Mouse (Mus musculus) embryonic facial prominence, embryonic 12.5 days (tissue): ENCODE measurements around the gene Cnrip1. TPM values are rescaled to one million over a fixed set of nuclear protein-coding genes. Genes with fewer than 3 reads are reported as not detected.
"Not testable (repeated sequence)": the region's sequence is repeated elsewhere in the genome, so short reads cannot be mapped to it uniquely, and the experiment has no call there.

Experiments used
- ATAC-seq: fragments of 200-750 bp; cut with Nextera tagmentation; 2 replicates; pipeline ENCODE4 v1.8.0; 2017; ENCODE audit not compliant: insufficient number of reproducible peaks, insufficient read depth, low FRiP score, low TSS enrichment
- H3K27ac ChIP-seq: fragments of 300-500 bp; sonication (generic); 2 replicates; pipeline ENCODE4 v1.5.1; 2016; ENCODE audit warnings: mild to moderate bottlenecking
- H3K27me3 ChIP-seq: fragments of 300-500 bp; sonication (generic); 2 replicates; pipeline ENCODE4 v1.6.1; 2016; ENCODE audit warnings: mild to moderate bottlenecking, moderate library complexity
- H3K36me3 ChIP-seq: fragments of 300-500 bp; sonication (generic); 2 replicates; pipeline ENCODE4 v1.6.1; 2016; ENCODE audit warnings: mild to moderate bottlenecking
- H3K4me1 ChIP-seq: fragments of 300-500 bp; sonication (generic); 2 replicates; pipeline ENCODE4 v1.6.1; 2016
- H3K4me2 ChIP-seq: fragments of 300-500 bp; sonication (generic); replicated peaks from 2 replicates; pipeline ENCODE4 v1.6.1; 2016; ENCODE audit warnings: mild to moderate bottlenecking, moderate library complexity
- H3K4me3 ChIP-seq: fragments of 300-500 bp; sonication (generic); 2 replicates; pipeline ENCODE4 v1.5.1; 2016; ENCODE audit warnings: mild to moderate bottlenecking
- H3K9ac ChIP-seq: fragments of 300-500 bp; sonication (generic); 2 replicates; pipeline ENCODE4 v1.6.1; 2016; ENCODE audit warnings: mild to moderate bottlenecking, moderate library complexity
- H3K9me3 ChIP-seq: fragments of 300-500 bp; sonication (generic); 2 replicates; pipeline ENCODE4 v1.6.1; 2016; ENCODE audit warnings: mild to moderate bottlenecking, moderate library complexity
- WGBS: fragments of 180-500 bp; shearing (Covaris S2); methylation state at CpG from one replicate; pipeline ENCODE4 v1.1.7; 2016; 5-methylcytosine and 5-hydroxymethylcytosine counted together
- polyA plus RNA-seq: library from polyadenylated mRNA; unstranded; fragments of >200 nt; fragmentation: Nextera tagmentation; extraction: Ambion mirVana; gene quantifications from 2 replicates; pipeline ENCODE4 v1.2.1, GENCODE M21; 2016

Cnrip1 gene
- 23.1 and 23.7 TPM in 2 replicates for polyA plus RNA-seq

- peak within 1 kb of the TSS; percentile 58 for H3K27ac ChIP-seq
- peaks cover 11% of the 10 kb centered on the region; the same call in 1 of the 2 replicates for H3K4me1 ChIP-seq
- H3K4me2 ChIP-seq, result peak within 1 kb of the TSS; percentile 86
- no peaks in the 10 kb centered on the region for H3K36me3 ChIP-seq
- ATAC-seq, result peak; percentile 84
- no peaks in the 10 kb centered on the region for H3K27me3 ChIP-seq
- under 1% methylated on average over 38 of the region's 38 CpGs for WGBS
- peak within 1 kb of the TSS; percentile 58 for H3K4me3 ChIP-seq
- H3K9ac ChIP-seq, result peak within 1 kb of the TSS; percentile 54
- H3K9me3 ChIP-seq, result no peaks in the 10 kb centered on the region
Measured at GRCm38 (mm10) chr11:17051545-17052475, at the start of gene Cnrip1, which contains the start of gene Plek. Cnrip1 (plus strand) TSS chr11:17051586. Plek (minus strand) TSS chr11:17052381.

GRCm38 (mm10) chr11:17002739-17003373 lies 48.5 kb upstream of the Cnrip1 start:
- Histone ChIP-seq H3K4me3 (no peak overlapping the region), H3K36me3 (no peaks in the 10 kb centered on the region), H3K27me3 (no peaks in the 10 kb centered on the region), H3K27ac (no peak overlapping the region), H3K9ac (no peak overlapping the region), H3K9me3 (no peaks in the 10 kb centered on the region), H3K4me2 (no peak overlapping the region), H3K4me1 (no peaks in the 10 kb centered on the region)
- WGBS, result 83% methylated on average over 7 of the region's 7 CpGs
- no peak for ATAC-seq

- WGBS, result 64% methylated on average over 3 of the region's 3 CpGs
- Histone ChIP-seq H3K9me3 (no peaks in the 10 kb centered on the region), H3K4me1 (no peaks in the 10 kb centered on the region), H3K9ac (no peak overlapping the region), H3K36me3 (no peaks in the 10 kb centered on the region), H3K4me2 (no peak overlapping the region), H3K27me3 (no peaks in the 10 kb centered on the region), H3K27ac (no peak overlapping the region), H3K4me3 (no peak overlapping the region)
- no peak for ATAC-seq
Measured at GRCm38 (mm10) chr11:17003757-17004156, 47.6 kb upstream of the Cnrip1 start.

- H3K36me3 ChIP-seq, result no peaks in the 10 kb centered on the region
- H3K9ac ChIP-seq, result no peak overlapping the region
- H3K4me1 ChIP-seq, result no peaks in the 10 kb centered on the region
- H3K4me2 ChIP-seq, result no peak overlapping the region
- H3K4me3 ChIP-seq, result no peak overlapping the region
- ATAC-seq, result no peak
- WGBS, result 73% methylated on average over 4 of the region's 4 CpGs
- H3K27me3 ChIP-seq, result no peaks in the 10 kb centered on the region
- no peaks in the 10 kb centered on the region for H3K9me3 ChIP-seq
- no peak overlapping the region for H3K27ac ChIP-seq
Measured at GRCm38 (mm10) chr11:17004899-17005846, 46.2 kb upstream of the Cnrip1 start.

- not testable (repeated sequence) for H3K9ac ChIP-seq, H3K9me3 ChIP-seq, H3K36me3 ChIP-seq, H3K4me1 ChIP-seq, H3K4me2 ChIP-seq, H3K27me3 ChIP-seq, H3K4me3 ChIP-seq, H3K27ac ChIP-seq, ATAC-seq
- WGBS, result 59% methylated on average over 3 of the region's 3 CpGs
Measured at GRCm38 (mm10) chr11:17006526-17006925, 44.9 kb upstream of the Cnrip1 start.

GRCm38 (mm10) chr11:17007517-17008173 lies 43.7 kb upstream of the Cnrip1 start:
- 86% methylated on average over 5 of the region's 5 CpGs for WGBS
- no peak overlapping the region for H3K9ac ChIP-seq
- H3K27ac ChIP-seq, result no peak overlapping the region

GRCm38 (mm10) chr11:17008498-17008941 lies 42.9 kb upstream of the Cnrip1 start:
- Histone ChIP-seq H3K9ac (no peak overlapping the region), H3K27me3 (no peaks in the 10 kb centered on the region), H3K4me2 (no peak overlapping the region), H3K4me3 (no peak overlapping the region), H3K4me1 (no peaks in the 10 kb centered on the region), H3K27ac (no peak overlapping the region), H3K36me3 (no peaks in the 10 kb centered on the region), H3K9me3 (no peaks in the 10 kb centered on the region)
- no peak for ATAC-seq
- WGBS, result 75% methylated on average over 7 of the region's 7 CpGs

More at GRCm38 (mm10) chr11:17007517-17008173, 43.7 kb upstream of the Cnrip1 start:
- no peaks in the 10 kb centered on the region for H3K9me3 ChIP-seq
- H3K36me3 ChIP-seq, result no peaks in the 10 kb centered on the region
- H3K4me1 ChIP-seq, result no peaks in the 10 kb centered on the region
- H3K4me2 ChIP-seq, result no peak overlapping the region
- no peak overlapping the region for H3K4me3 ChIP-seq
- H3K27me3 ChIP-seq, result no peaks in the 10 kb centered on the region
- ATAC-seq, result no peak

GRCm38 (mm10) chr11:17012948-17013347 lies 38.4 kb upstream of the Cnrip1 start:
- Histone ChIP-seq H3K36me3 (no peaks in the 10 kb centered on the region), H3K4me2 (no peak overlapping the region), H3K4me1 (no peaks in the 10 kb centered on the region), H3K9me3 (0 out of 2 replicates have a peak, but pooled peaks cover 2% of the 10 kb centered on the region), H3K27me3 (no peaks in the 10 kb centered on the region), H3K4me3 (no peak overlapping the region), H3K27ac (no peak overlapping the region), H3K9ac (no peak overlapping the region)
- ATAC-seq, result no peak

GRCm38 (mm10) chr11:17019328-17019727 lies 32.1 kb upstream of the Cnrip1 start:
- ATAC-seq, result no peak
- H3K4me2 ChIP-seq, result no peak overlapping the region
- no peak overlapping the region for H3K27ac ChIP-seq
- no peaks in the 10 kb centered on the region for H3K27me3 ChIP-seq
- 87% methylated on average over 7 of the region's 7 CpGs for WGBS
- 0 out of 2 replicates have a peak, but pooled peaks cover 3% of the 10 kb centered on the region for H3K9me3 ChIP-seq
- no peaks in the 10 kb centered on the region for H3K36me3 ChIP-seq
- no peak overlapping the region for H3K9ac ChIP-seq
- H3K4me1 ChIP-seq, result no peaks in the 10 kb centered on the region
- H3K4me3 ChIP-seq, result no peak overlapping the region

- no peak overlapping the region for H3K4me3 ChIP-seq
- 82% methylated on average over 6 of the region's 6 CpGs for WGBS
- ATAC-seq, result no peak
- no peaks in the 10 kb centered on the region for H3K4me1 ChIP-seq
- no peak overlapping the region for H3K9ac ChIP-seq
- no peaks in the 10 kb centered on the region for H3K9me3 ChIP-seq
- no peaks in the 10 kb centered on the region for H3K36me3 ChIP-seq
- no peaks in the 10 kb centered on the region for H3K27me3 ChIP-seq
- no peak overlapping the region for H3K4me2 ChIP-seq
- no peak overlapping the region for H3K27ac ChIP-seq
Measured at GRCm38 (mm10) chr11:17023206-17023605, 28.2 kb upstream of the Cnrip1 start.

GRCm38 (mm10) chr11:17023984-17024383 lies 27.4 kb upstream of the Cnrip1 start:
- no peak for ATAC-seq
- H3K4me2 ChIP-seq, result no peak overlapping the region
- WGBS, result 77% methylated on average over 3 of the region's 3 CpGs
- no peak overlapping the region for H3K9ac ChIP-seq
- no peak overlapping the region for H3K4me3 ChIP-seq
- H3K4me1 ChIP-seq, result no peaks in the 10 kb centered on the region
- no peak overlapping the region for H3K27ac ChIP-seq
- H3K36me3 ChIP-seq, result no peaks in the 10 kb centered on the region
- H3K9me3 ChIP-seq, result no peaks in the 10 kb centered on the region
- H3K27me3 ChIP-seq, result no peaks in the 10 kb centered on the region
